Mouse (Mus musculus) heart, postnatal 25 days (tissue): ENCODE measurements around the gene Aknad1. TPM values are rescaled to one million over a fixed set of nuclear protein-coding genes. Genes with fewer than 3 reads are reported as not detected.

ENCODE experiments used
- DNase-seq: peaks from one replicate; pipeline ENCODE4 v3.0.0; 2022; ENCODE audit warnings: low spot score
- intact Hi-C: fragments of 180-260 bp; cut with DNase I; formaldehyde crosslinking; loops from one replicate; pipeline ENCODE4 v1.15.1; 2025
- total RNA-seq, 2 experiments: library from RNA; stranded (reverse); gene quantifications; 2 replicates each; pipeline ENCODE4 v1.2.3; 2021

Aknad1 gene
- not detected for total RNA-seq

DNA sequence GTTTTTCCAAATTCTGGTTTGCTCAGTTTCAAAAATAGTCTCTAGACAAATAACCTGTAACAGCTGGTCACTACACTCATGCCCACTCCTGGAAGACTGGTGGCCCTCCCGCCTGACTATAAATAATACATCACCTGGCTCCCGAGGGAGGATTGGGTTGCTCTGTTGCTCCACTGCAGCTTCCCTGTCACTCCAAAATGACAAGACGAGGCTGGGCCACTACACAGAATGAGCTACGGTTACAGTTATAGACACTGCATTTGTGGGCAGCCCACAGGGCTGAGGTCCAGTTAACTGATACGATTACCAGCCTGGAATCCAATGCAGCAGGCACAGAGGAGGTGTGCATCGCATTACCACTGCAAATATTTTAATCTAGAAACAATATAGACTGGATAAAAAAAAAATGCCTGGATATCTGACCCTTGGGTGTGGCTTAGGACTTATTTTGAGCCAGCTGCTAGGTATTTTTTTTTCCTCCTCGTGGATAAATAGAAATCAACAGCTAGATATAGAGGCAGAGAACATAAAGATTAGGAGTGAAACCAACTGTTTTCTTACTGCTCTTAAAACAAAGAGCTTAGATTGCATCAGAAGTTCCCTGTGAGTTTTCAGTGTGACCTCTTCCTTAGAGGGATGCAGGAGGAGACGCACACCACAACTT is at the start of gene Aknad1:
TSS of gene Aknad1 (plus strand) at position 614 of the 664 bp plus-strand sequence.
- intact Hi-C loops = no loop called here

DNA sequence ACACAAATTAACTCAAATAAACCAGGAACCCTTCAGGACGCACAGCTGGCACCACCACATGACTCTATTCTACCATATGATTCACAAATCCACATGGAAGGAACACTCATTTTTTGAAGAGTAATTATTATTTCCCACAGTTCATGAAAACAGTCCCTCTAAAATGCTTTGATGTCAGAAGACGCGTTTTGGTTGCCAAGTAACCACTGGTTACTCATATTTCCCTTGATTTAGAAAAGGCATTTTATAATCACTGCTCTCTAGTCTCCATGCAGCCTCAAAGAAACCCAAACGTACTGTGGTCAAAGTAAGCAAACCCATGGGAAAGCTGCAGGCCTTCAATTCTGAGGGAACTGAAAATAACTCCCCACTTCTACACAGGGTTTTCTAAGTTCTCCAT is 49.5 kb upstream of the Aknad1 start:
- intact Hi-C loops = no loop called here

More for the DNA sequence above, at the start of gene Aknad1:
- no peak for DNase-seq

GRCm38 (mm10) chr3:108694321-108694720 is 45.1 kb upstream of the Aknad1 start:
- DNase-seq = no peak
- intact Hi-C loops = no loop called here

More for the DNA sequence above, 49.5 kb upstream of the Aknad1 start:
- no peak for DNase-seq

GRCm38 (mm10) chr3:108698662-108699061 is 40.8 kb upstream of the Aknad1 start:
- no peak for DNase-seq
- intact Hi-C loops = no loop called here

DNA sequence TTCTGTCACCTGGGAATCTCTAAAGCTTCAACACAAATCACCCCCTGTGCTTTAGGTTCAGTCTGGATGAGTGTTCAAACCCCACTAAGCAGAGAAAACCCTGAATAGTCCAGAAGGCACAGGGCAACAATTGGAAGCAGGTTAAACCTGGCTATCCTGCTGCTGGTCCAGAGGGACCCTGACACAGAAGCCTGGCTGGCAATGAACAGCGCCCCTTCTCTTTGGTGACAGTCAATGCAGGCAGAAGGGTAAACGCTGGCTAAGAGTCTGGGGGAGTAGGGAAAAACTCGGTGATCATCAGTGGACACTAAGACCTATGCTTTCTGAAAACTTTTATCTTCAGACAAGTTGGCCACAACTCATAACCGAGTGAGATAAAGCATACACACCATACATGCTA is 39.7 kb upstream of the Aknad1 start:
- no peak for DNase-seq
- intact Hi-C loops = no loop called here

GRCm38 (mm10) chr3:108701256-108701655 is 38.2 kb upstream of the Aknad1 start:
- no peak for DNase-seq
- intact Hi-C loops = loop anchor here (1.0 kb wide), 1 partner anchor 70 kb away; no protein-coding TSS in a partner anchor

- no peak for DNase-seq
- intact Hi-C loops = no loop called here
Observed at GRCm38 (mm10) chr3:108702789-108703188, 36.7 kb upstream of the Aknad1 start.

- no peak for DNase-seq
- intact Hi-C loops = no loop called here
Observed at GRCm38 (mm10) chr3:108711296-108711695, 28.2 kb upstream of the Aknad1 start.

- DNase-seq = no peak
- intact Hi-C loops = no loop called here
Observed at GRCm38 (mm10) chr3:108713065-108713675, 26.3 kb upstream of the Aknad1 start.

- intact Hi-C loops = no loop called here
- no peak for DNase-seq
Observed at GRCm38 (mm10) chr3:108714837-108715236, 24.6 kb upstream of the Aknad1 start.

DNA sequence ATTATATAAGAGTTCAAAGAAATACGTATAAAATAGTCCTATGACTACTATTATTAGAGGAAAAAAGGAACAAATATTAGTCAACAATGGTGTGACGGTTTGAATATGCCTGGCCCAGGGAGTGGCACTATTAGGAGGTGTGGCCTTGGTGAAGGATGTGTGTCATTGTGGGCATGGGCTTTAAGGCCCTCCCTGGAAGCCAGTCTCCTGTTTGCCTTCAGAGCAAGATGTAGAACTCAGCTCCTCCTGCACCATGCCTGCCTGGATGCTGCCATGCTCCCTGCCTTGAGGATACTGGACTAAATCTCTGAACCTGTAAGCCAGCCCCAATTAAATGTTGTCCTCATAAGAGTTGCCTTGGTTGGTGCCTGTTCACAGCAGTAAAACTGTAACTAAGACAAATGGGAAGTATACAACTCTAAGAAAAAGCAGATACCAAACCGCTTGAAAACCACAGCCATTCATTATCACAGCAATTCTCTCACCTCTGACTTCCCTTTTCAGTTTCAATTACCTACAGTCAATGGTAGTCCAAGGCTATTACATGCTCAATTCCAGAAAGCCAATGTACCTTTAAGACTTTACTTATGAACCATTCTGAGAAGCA is 21.5 kb upstream of the Aknad1 start:
- intact Hi-C loops = no loop called here
- DNase-seq = no peak

DNA sequence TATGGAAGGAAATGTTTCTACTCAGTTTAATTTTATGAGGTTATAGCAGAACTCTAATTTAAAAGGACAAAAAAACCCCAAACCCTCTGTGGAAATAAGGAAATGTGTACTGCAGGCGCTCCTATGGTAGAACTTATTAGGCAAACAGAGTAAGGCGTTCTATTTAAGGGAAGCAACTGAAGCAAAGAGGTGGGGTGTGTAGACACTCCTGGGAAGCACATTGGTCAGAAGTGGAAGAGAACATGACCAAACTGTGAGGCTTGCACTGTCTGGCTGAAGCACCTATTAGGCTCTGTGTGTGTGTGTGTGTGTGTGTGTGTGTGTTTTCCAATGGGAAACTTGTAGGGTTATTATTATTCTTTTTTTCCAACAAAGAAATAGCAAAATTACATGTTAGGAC is 20.1 kb upstream of the Aknad1 start:
- intact Hi-C loops = no loop called here
- DNase-seq = no peak

DNA sequence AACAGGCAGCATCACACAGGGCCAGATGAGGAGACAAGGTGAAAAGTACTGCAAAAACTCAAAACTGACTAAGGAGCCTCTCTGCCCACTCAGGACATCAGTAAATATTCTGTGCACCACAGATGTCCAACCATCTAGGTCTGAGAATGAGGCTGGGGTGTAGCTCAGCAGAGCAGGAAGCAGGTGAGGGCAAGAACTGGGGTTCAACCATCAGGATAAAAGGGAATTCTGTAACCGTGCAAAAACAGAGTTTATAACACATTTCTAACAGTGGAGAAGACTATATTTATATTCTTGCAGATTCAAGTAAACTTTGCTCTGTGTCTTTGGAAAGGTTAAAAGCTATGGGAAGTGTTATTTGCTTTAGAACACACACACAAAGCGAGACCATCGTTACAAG is 19.7 kb upstream of the Aknad1 start:
- intact Hi-C loops = loop anchor here (5.0 kb wide), 2 partner anchors 53 to 127 kb away; partner anchors contain the start of gene Wdr47
- no peak for DNase-seq

DNA sequence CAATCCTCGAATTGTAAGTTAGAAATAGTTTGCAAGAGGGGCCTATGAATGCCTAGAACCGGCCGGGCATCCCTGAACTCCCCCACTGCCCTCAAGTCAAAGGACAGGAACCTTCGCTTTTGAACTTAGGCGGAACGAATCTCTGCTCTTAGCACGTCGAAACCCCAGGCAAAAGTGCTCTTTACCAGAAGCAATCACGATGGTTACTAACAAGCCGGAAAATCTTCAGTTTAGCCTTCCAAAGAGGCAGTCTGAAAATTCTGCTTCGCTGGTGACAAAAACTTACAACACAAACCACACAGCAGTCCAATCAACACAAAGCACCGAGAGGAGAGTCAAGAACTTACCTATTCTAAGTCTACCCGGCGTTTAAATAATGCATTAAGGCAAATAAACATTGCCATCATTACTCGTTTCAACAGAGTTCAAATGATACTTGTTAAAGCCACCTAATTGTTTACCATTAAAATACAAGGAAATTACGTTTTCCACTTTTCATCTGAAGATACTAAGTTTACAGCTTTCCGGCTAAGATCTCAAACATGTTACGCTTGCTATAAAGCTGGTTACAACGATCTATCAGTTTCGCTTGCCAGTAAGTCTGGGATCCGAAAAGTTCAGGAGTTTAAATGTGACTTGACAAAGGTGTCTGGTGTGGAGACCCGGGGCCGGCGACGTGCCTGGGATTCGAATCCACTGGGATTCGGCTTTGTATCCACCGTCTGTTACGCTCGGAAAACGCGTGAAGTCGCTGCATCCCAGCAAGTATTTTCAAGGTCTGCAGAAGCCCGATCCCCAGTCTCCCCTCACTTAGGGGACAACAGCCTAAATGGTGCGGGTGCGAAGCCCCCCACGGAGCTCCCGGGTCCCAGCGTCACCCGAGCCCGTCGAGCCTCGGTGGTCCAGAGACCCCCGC is 18.1 kb upstream of the Aknad1 start:
- peak; percentile 5 for DNase-seq
- intact Hi-C loops = loop anchor here (5.0 kb wide), 2 partner anchors 51 to 129 kb away; partner anchors contain the start of gene Wdr47

DNA sequence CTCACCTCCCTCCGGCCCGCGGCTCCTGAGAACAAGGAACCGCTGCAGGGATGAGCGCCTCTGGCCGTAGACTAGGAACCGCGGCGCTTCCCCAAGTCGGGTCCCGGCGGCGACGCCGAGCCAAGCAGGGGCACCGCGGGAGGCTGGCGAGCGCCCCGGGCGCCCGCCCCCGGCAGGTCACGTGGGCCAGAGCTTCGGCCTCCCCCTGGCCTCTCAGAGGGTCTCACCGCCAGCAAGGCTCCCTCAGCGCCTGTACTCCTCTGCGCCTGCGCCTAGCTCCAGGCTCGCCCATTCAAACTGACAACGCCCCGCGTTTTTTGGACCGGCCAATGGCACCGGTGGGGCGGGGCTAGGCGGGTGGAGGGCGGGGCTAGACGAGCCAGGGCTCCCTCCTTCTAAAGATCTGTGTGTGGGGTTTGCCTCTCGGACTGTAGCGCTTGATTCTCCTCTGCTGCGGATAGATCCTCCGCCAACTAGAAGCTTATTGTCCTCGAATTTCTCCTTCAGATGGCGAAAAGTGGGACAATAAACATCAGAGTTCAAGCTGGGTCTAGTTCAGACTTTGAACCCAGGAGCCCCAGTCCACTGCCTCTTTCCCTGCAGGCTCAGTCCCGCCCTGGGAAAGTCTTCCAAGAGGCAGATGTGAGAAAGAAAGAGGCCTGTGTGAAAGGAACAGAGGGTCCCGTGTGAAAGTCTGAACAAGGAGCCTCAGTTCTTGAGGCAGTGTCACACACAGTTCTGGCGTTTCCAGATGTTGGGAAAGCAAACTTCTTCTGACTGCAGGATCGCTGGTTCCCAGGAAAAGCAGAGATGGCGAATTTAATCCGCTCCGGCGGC is 17.2 kb upstream of the Aknad1 start, which contains the start of gene Gpsm2:
TSS of gene Gpsm2 (minus strand) at position 274 of the 837 bp plus-strand sequence.
- DNase-seq = peak; percentile 89
- intact Hi-C loops = loop anchor here (5.0 kb wide), 2 partner anchors 50 to 130 kb away; partner anchors contain the start of gene Wdr47

DNA sequence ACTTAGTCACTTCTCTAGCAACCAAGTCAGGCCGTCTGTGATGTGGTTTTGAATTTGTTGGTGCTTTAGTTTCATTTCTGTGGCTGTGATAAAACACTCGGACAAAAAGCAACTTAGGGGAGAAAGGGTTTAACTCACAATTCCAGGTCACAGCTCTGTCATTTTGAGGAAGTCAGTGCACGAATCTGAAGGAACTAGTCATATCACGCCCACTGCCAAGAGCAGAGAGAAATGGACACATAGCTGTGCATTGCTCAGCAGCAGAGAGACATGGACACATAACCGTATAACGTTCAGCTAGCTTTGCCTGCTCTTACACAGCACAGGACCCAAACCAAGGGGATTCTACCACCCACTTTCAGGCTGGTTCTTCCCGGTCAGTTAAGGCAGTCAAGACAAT is 13.0 kb upstream of the Aknad1 start:
- intact Hi-C loops = no loop called here
- no peak for DNase-seq

- no peak for DNase-seq
- intact Hi-C loops = no loop called here
Observed at GRCm38 (mm10) chr3:108727344-108727743, 12.1 kb upstream of the Aknad1 start.

GRCm38 (mm10) chr3:108727776-108728175 is 11.7 kb upstream of the Aknad1 start:
- intact Hi-C loops = no loop called here
- DNase-seq = no peak

- intact Hi-C loops = no loop called here
- no peak for DNase-seq
Observed at GRCm38 (mm10) chr3:108730316-108730715, 9.1 kb upstream of the Aknad1 start.
